Comparison of ENCODE assay signal across 21 mouse cellular contexts in genomic region chr12:34498331-34498730, GRCm38 (mm10).
DNase-seq lines count a peak whose midpoint lies in the region; ATAC-seq lines count a peak whose summit lies in the region.
"Had no signal": no experiment of that assay in that cellular context is flagged by ENCODE, and none has a peak within 500 bp of the region (broad histone marks: within the 10 kb centered on the region; RNA-seq: fewer than 3 reads in every experiment).

No protein-coding gene starts in this region.

- DNase-seq in 3134 (ENCODE audit: extremely low read depth, insufficient read length, low spot score): peak; percentile 8
- DNase-seq in MN1 (ENCODE audit: low spot score): peak; percentile 77
- DNase-seq in lung, postnatal 4 days: no peak
- DNase-seq in cerebellum, postnatal 4 days (ENCODE audit: low spot score in 2 of 2): no peak
- no peak for DNase-seq in hindbrain, embryonic 14.5 days (ENCODE audit: low spot score)
- DNase-seq: adrenal gland, adult 8-10 months; cerebellum, adult 18-20 months; cerebellum, postnatal 36 days; liver, embryonic 13.5 days; right cerebral cortex, postnatal 14 days; thymus, postnatal 14 days had no signal

- H3K4me2 ChIP-seq in heart, embryonic 13.5 days: peak overlapping the region; percentile 58; the same call in 1 of the 2 replicates
- no peak overlapping the region for H3K4me2 ChIP-seq in heart, embryonic 11.5 days
- no peak overlapping the region for H3K4me2 ChIP-seq in forebrain, embryonic 15.5 days (replicated peaks)
- no peak overlapping the region for H3K4me2 ChIP-seq in hindbrain, embryonic 14.5 days (replicated peaks)
- H3K4me2 ChIP-seq: hindbrain, embryonic 12.5 days; limb, embryonic 12.5 days; liver, embryonic 13.5 days; lung, embryonic 15.5 days had no signal

- 77% methylated on average over 8 of the region's 8 CpGs for WGBS in heart, embryonic 13.5 days
- 79% methylated on average over 8 of the region's 8 CpGs for WGBS in heart, embryonic 11.5 days (ENCODE audit: insufficient replicate concordance)
- 45% methylated on average over 8 of the region's 8 CpGs for whole genome bisulfite sequencing in forebrain, embryonic 15.5 days
- WGBS in hindbrain, embryonic 14.5 days: 50% methylated on average over 8 of the region's 8 CpGs

- peaks cover 62% of the 10 kb centered on the region for H3K4me1 ChIP-seq in heart, embryonic 13.5 days
- no peaks in the 10 kb centered on the region for H3K4me1 ChIP-seq in heart, embryonic 11.5 days (ENCODE audit: control insufficient read depth, insufficient read depth, low read length)
- H3K4me1 ChIP-seq in forebrain, embryonic 15.5 days: peaks cover 25% of the 10 kb centered on the region
- H3K4me1 ChIP-seq in hindbrain, embryonic 14.5 days (replicated peaks; ENCODE audit: control insufficient read depth, insufficient read depth, low read length): 0 out of 2 replicates have a peak, but pooled peaks cover 3% of the 10 kb centered on the region
- H3K4me1 ChIP-seq: hindbrain, embryonic 12.5 days; limb, embryonic 12.5 days; liver, embryonic 13.5 days; lung, embryonic 15.5 days had no signal

- H3K9ac ChIP-seq in heart, embryonic 13.5 days: no peak overlapping the region
- no peak overlapping the region for H3K9ac ChIP-seq in heart, embryonic 11.5 days (ENCODE audit: low read depth, low read length)
- no peak overlapping the region for H3K9ac ChIP-seq in forebrain, embryonic 15.5 days (replicated peaks)
- no peak overlapping the region for H3K9ac ChIP-seq in hindbrain, embryonic 14.5 days
- H3K9ac ChIP-seq: hindbrain, embryonic 12.5 days; limb, embryonic 12.5 days; liver, embryonic 13.5 days; lung, embryonic 15.5 days had no signal

- no peak overlapping the region for H3K4me3 ChIP-seq in heart, embryonic 13.5 days
- H3K4me3 ChIP-seq in heart, embryonic 11.5 days (ENCODE audit: low read depth, low read length): no peak overlapping the region
- H3K4me3 ChIP-seq in forebrain, embryonic 15.5 days: no peak overlapping the region
- H3K4me3 ChIP-seq in hindbrain, embryonic 14.5 days (replicated peaks; ENCODE audit: low read length): no peak overlapping the region
- H3K4me3 ChIP-seq: hindbrain, embryonic 12.5 days; limb, embryonic 12.5 days; liver, embryonic 13.5 days; lung, embryonic 15.5 days had no signal

- no peaks in the 10 kb centered on the region for H3K9me3 ChIP-seq in heart, embryonic 13.5 days
- no peaks in the 10 kb centered on the region for H3K9me3 ChIP-seq in heart, embryonic 11.5 days (replicated peaks; ENCODE audit: control insufficient read depth, low read length)
- no peaks in the 10 kb centered on the region for H3K9me3 ChIP-seq in forebrain, embryonic 15.5 days
- no peaks in the 10 kb centered on the region for H3K9me3 ChIP-seq in hindbrain, embryonic 14.5 days (ENCODE audit: control insufficient read depth, low read length)
- H3K9me3 ChIP-seq: hindbrain, embryonic 12.5 days; limb, embryonic 12.5 days; liver, embryonic 13.5 days; lung, embryonic 15.5 days had no signal

- H3K27ac ChIP-seq in heart, embryonic 13.5 days (replicated peaks): peak overlapping the region; percentile 76
- H3K27ac ChIP-seq in heart, embryonic 11.5 days (ENCODE audit: low read depth, low read length): no peak overlapping the region
- H3K27ac ChIP-seq in forebrain, embryonic 15.5 days (replicated peaks): peak overlapping the region; percentile 62
- no peak overlapping the region for H3K27ac ChIP-seq in hindbrain, embryonic 14.5 days
- H3K27ac ChIP-seq: hindbrain, embryonic 12.5 days; kidney, postnatal 0 days; limb, embryonic 12.5 days; liver, embryonic 13.5 days; lung, embryonic 15.5 days; stomach, postnatal 0 days had no signal

- no peak for ATAC-seq in heart, embryonic 13.5 days (ENCODE audit: extremely low read depth, insufficient number of reproducible peaks, low FRiP score, low TSS enrichment)
- ATAC-seq in heart, embryonic 11.5 days (replicated peaks; ENCODE audit: insufficient number of reproducible peaks, low FRiP score, low TSS enrichment): no peak
- ATAC-seq in forebrain, embryonic 15.5 days (replicated peaks): peak; percentile 60
- ATAC-seq in hindbrain, embryonic 14.5 days (ENCODE audit: low FRiP score): no peak
- ATAC-seq: intestine, embryonic 16.5 days had no signal

- no peaks in the 10 kb centered on the region for H3K27me3 ChIP-seq in heart, embryonic 13.5 days (replicated peaks)
- H3K27me3 ChIP-seq in heart, embryonic 11.5 days (ENCODE audit: control insufficient read depth, insufficient read depth, low read length): no peaks in the 10 kb centered on the region
- no peaks in the 10 kb centered on the region for H3K27me3 ChIP-seq in forebrain, embryonic 15.5 days
- H3K27me3 ChIP-seq in hindbrain, embryonic 14.5 days (ENCODE audit: control insufficient read depth, insufficient read depth, low read length): no peaks in the 10 kb centered on the region
- H3K27me3 ChIP-seq: hindbrain, embryonic 12.5 days; limb, embryonic 12.5 days; liver, embryonic 13.5 days; lung, embryonic 15.5 days had no signal

- no peaks in the 10 kb centered on the region for H3K36me3 ChIP-seq in heart, embryonic 13.5 days
- no peaks in the 10 kb centered on the region for H3K36me3 ChIP-seq in heart, embryonic 11.5 days (ENCODE audit: control insufficient read depth, insufficient read depth, low read length)
- no peaks in the 10 kb centered on the region for H3K36me3 ChIP-seq in forebrain, embryonic 15.5 days
- H3K36me3 ChIP-seq in hindbrain, embryonic 14.5 days (replicated peaks; ENCODE audit: control insufficient read depth, insufficient read depth): no peaks in the 10 kb centered on the region
- H3K36me3 ChIP-seq: G1E; hindbrain, embryonic 12.5 days; limb, embryonic 12.5 days; liver, embryonic 13.5 days; lung, embryonic 15.5 days had no signal

Comparison
In these comparisons a context has a peak if more than half of its experiments do, and no peak if none do; other contexts are left out.
1. H3K27ac ChIP-seq: peak in heart, embryonic 13.5 days (single experiment) and forebrain, embryonic 15.5 days (single experiment); none in heart, embryonic 11.5 days (single experiment) and hindbrain, embryonic 14.5 days (single experiment).
2. DNase-seq: peak in 3134 (single experiment) and MN1 (single experiment); none in lung, postnatal 4 days (0 of 2), cerebellum, postnatal 4 days (0 of 2) and hindbrain, embryonic 14.5 days (single experiment).